Mouse (Mus musculus) midbrain, embryonic 12.5 days (tissue): ENCODE measurements around the gene Frs2. TPM values are rescaled to one million over a fixed set of nuclear protein-coding genes. Genes with fewer than 3 reads are reported as not detected.
A peak's percentile ranks its signal among the peaks of the same experiment; 100 is the strongest.

Experiments
- ATAC-seq: fragments of 200-750 bp; cut with Nextera tagmentation; 2 replicates; pipeline ENCODE4 v1.8.0; 2017; ENCODE audit warnings: low read depth, moderate TSS enrichment, moderate library complexity; ENCODE audit not compliant: low FRiP score
- H3K27ac ChIP-seq: fragments of 300-500 bp; sonication (generic); replicated peaks from 2 replicates; pipeline ENCODE4 v1.5.1; 2016; ENCODE audit warnings: mild to moderate bottlenecking
- H3K27me3 ChIP-seq: fragments of 300-500 bp; sonication (generic); 2 replicates; pipeline ENCODE4 v1.6.1; 2016; ENCODE audit warnings: mild to moderate bottlenecking
- H3K36me3 ChIP-seq: fragments of 300-500 bp; sonication (generic); 2 replicates; pipeline ENCODE4 v1.6.1; 2016
- H3K4me1 ChIP-seq: fragments of 300-500 bp; sonication (generic); 2 replicates; pipeline ENCODE4 v1.6.1; 2016
- H3K4me2 ChIP-seq: fragments of 300-500 bp; sonication (generic); replicated peaks from 2 replicates; pipeline ENCODE4 v1.6.1; 2016; ENCODE audit warnings: mild to moderate bottlenecking, moderate library complexity
- H3K4me3 ChIP-seq: fragments of 300-500 bp; sonication (generic); 2 replicates; pipeline ENCODE4 v1.5.1; 2016; ENCODE audit warnings: mild to moderate bottlenecking
- H3K9ac ChIP-seq: fragments of 300-500 bp; sonication (generic); replicated peaks from 2 replicates; pipeline ENCODE4 v1.6.1; 2016; ENCODE audit warnings: mild to moderate bottlenecking, moderate library complexity
- H3K9me3 ChIP-seq: fragments of 300-500 bp; sonication (generic); 2 replicates; pipeline ENCODE4 v1.6.1; 2016; ENCODE audit warnings: mild to moderate bottlenecking
- WGBS: fragments of 180-500 bp; shearing (Covaris S2); methylation state at CpG from one replicate; pipeline ENCODE4 v1.1.7; 2016; 5-methylcytosine and 5-hydroxymethylcytosine counted together
- polyA plus RNA-seq: library from polyadenylated mRNA; unstranded; fragments of >200 nt; fragmentation: Nextera tagmentation; extraction: Ambion mirVana; gene quantifications from 2 replicates; pipeline ENCODE4 v1.2.1, GENCODE M21; 2016

Frs2 gene
- polyA plus RNA-seq, 1 experiment from 2014 or later, result 23.2 TPM

- Histone ChIP-seq H3K9ac (no peak overlapping the region), H3K27ac (no peak overlapping the region), H3K4me1 (no peaks in the 10 kb centered on the region), H3K9me3 (no peaks in the 10 kb centered on the region), H3K27me3 (no peaks in the 10 kb centered on the region), H3K4me2 (no peak overlapping the region), H3K4me3 (no peak overlapping the region), H3K36me3 (no peaks in the 10 kb centered on the region)
- ATAC-seq, result no peak
- WGBS, result 92% methylated on average over 11 of the region's 11 CpGs
Observed at GRCm38 (mm10) chr10:117166785-117167425, 18.6 kb upstream of the Frs2 start.

- Histone ChIP-seq H3K4me1 (no peaks in the 10 kb centered on the region), H3K27ac (no peak overlapping the region), H3K9ac (no peak overlapping the region), H3K36me3 (no peaks in the 10 kb centered on the region), H3K4me2 (no peak overlapping the region), H3K27me3 (no peaks in the 10 kb centered on the region), H3K9me3 (no peaks in the 10 kb centered on the region), H3K4me3 (no peak overlapping the region)
- 74% methylated on average over 11 of the region's 11 CpGs for WGBS
- ATAC-seq, result no peak
Observed at GRCm38 (mm10) chr10:117162662-117163061, 14.3 kb upstream of the Frs2 start.

GRCm38 (mm10) chr10:117160099-117160498 is 11.8 kb upstream of the Frs2 start:
- H3K36me3 ChIP-seq, result no peaks in the 10 kb centered on the region
- no peak overlapping the region for H3K27ac ChIP-seq
- no peaks in the 10 kb centered on the region for H3K27me3 ChIP-seq
- no peak for ATAC-seq
- H3K4me2 ChIP-seq, result no peak overlapping the region
- H3K4me1 ChIP-seq, result no peaks in the 10 kb centered on the region
- H3K9ac ChIP-seq, result no peak overlapping the region
- 85% methylated on average over 11 of the region's 11 CpGs for WGBS
- H3K4me3 ChIP-seq, result no peak overlapping the region
- no peaks in the 10 kb centered on the region for H3K9me3 ChIP-seq

GRCm38 (mm10) chr10:117152247-117152646 is 3.9 kb upstream of the Frs2 start:
- Histone ChIP-seq H3K27me3 (peaks cover 14% of the 10 kb centered on the region), H3K9me3 (no peaks in the 10 kb centered on the region), H3K36me3 (no peaks in the 10 kb centered on the region), H3K9ac (no peak overlapping the region), H3K27ac (peak overlapping the region; percentile 39; the same call in 1 of the 2 replicates), H3K4me2 (no peak overlapping the region), H3K4me1 (peaks cover 24% of the 10 kb centered on the region), H3K4me3 (no peak overlapping the region)
- no peak for ATAC-seq
- WGBS, result 4% methylated on average over 7 of the region's 7 CpGs

GRCm38 (mm10) chr10:117151676-117152075 is 3.3 kb upstream of the Frs2 start:
- H3K4me3 ChIP-seq, result no peak overlapping the region
- peaks cover 14% of the 10 kb centered on the region for H3K27me3 ChIP-seq
- no peak overlapping the region for H3K27ac ChIP-seq
- WGBS, result 38% methylated on average over 4 of the region's 4 CpGs
- no peak for ATAC-seq
- H3K9ac ChIP-seq, result no peak overlapping the region
- no peaks in the 10 kb centered on the region for H3K9me3 ChIP-seq
- H3K4me2 ChIP-seq, result no peak overlapping the region
- peaks cover 29% of the 10 kb centered on the region for H3K4me1 ChIP-seq
- no peaks in the 10 kb centered on the region for H3K36me3 ChIP-seq

GRCm38 (mm10) chr10:117151241-117151640 is 2.9 kb upstream of the Frs2 start:
- peak overlapping the region; percentile 23; the same call in 1 of the 2 replicates for H3K4me2 ChIP-seq
- H3K27ac ChIP-seq, result no peak overlapping the region
- H3K27me3 ChIP-seq, result peaks cover 14% of the 10 kb centered on the region
- no peak for ATAC-seq
- no peak overlapping the region for H3K4me3 ChIP-seq
- WGBS, result 5% methylated on average over 11 of the region's 11 CpGs
- H3K9me3 ChIP-seq, result no peaks in the 10 kb centered on the region
- no peak overlapping the region for H3K9ac ChIP-seq
- H3K4me1 ChIP-seq, result peaks cover 33% of the 10 kb centered on the region
- H3K36me3 ChIP-seq, result no peaks in the 10 kb centered on the region

GRCm38 (mm10) chr10:117150764-117151163 is 2.4 kb upstream of the Frs2 start:
- peaks cover 34% of the 10 kb centered on the region for H3K4me1 ChIP-seq
- H3K27ac ChIP-seq, result no peak overlapping the region
- no peak for ATAC-seq
- H3K4me3 ChIP-seq, result no peak overlapping the region
- no peak overlapping the region for H3K9ac ChIP-seq
- WGBS, result 16% methylated on average over 10 of the region's 10 CpGs
- no peaks in the 10 kb centered on the region for H3K36me3 ChIP-seq
- H3K4me2 ChIP-seq, result peak overlapping the region; percentile 56; the same call in 1 of the 2 replicates
- no peaks in the 10 kb centered on the region for H3K9me3 ChIP-seq
- H3K27me3 ChIP-seq, result peaks cover 14% of the 10 kb centered on the region

- WGBS, result 2% methylated on average over 23 of the region's 23 CpGs
- peaks cover 34% of the 10 kb centered on the region for H3K4me1 ChIP-seq
- no peak for ATAC-seq
- no peaks in the 10 kb centered on the region for H3K9me3 ChIP-seq
- peaks cover 14% of the 10 kb centered on the region for H3K27me3 ChIP-seq
- H3K4me2 ChIP-seq, result peak overlapping the region; percentile 56
- H3K27ac ChIP-seq, result no peak overlapping the region
- H3K36me3 ChIP-seq, result no peaks in the 10 kb centered on the region
- no peak overlapping the region for H3K9ac ChIP-seq
- H3K4me3 ChIP-seq, result peak overlapping the region; percentile 31
Observed at GRCm38 (mm10) chr10:117149942-117150617, 1.7 kb upstream of the Frs2 start.

GRCm38 (mm10) chr10:117149241-117149640 is 907 bp upstream of the Frs2 start:
- Histone ChIP-seq H3K27ac (0 out of 2 replicates have a peak overlapping the region, but pooled peaks have one; percentile 22), H3K4me1 (peaks cover 36% of the 10 kb centered on the region), H3K4me3 (peak overlapping the region; percentile 99), H3K4me2 (peak overlapping the region; percentile 79), H3K27me3 (peaks cover 14% of the 10 kb centered on the region), H3K9ac (0 out of 2 replicates have a peak overlapping the region, but pooled peaks have one; percentile 97), H3K9me3 (no peaks in the 10 kb centered on the region), H3K36me3 (no peaks in the 10 kb centered on the region)
- WGBS, result 12% methylated on average over 7 of the region's 7 CpGs
- ATAC-seq, result no peak

GRCm38 (mm10) chr10:117147463-117148360 is 622 bp downstream of the Frs2 start:
- no peak; the same call in 1 of the 2 replicates for ATAC-seq
- Histone ChIP-seq H3K27me3 (peaks cover 14% of the 10 kb centered on the region), H3K9ac (peak overlapping the region; percentile 97), H3K9me3 (no peaks in the 10 kb centered on the region), H3K27ac (peak overlapping the region; percentile 93), H3K4me1 (peaks cover 36% of the 10 kb centered on the region), H3K36me3 (no peaks in the 10 kb centered on the region), H3K4me3 (peak overlapping the region; percentile 99), H3K4me2 (peak overlapping the region; percentile 79)
- under 1% methylated on average over 59 of the region's 72 CpGs for WGBS

GRCm38 (mm10) chr10:117146421-117146820 is 1.9 kb downstream of the Frs2 start:
- Histone ChIP-seq H3K4me2 (0 out of 2 replicates have a peak overlapping the region, but pooled peaks have one; percentile 79), H3K36me3 (no peaks in the 10 kb centered on the region), H3K9me3 (no peaks in the 10 kb centered on the region), H3K4me3 (no peak overlapping the region), H3K9ac (no peak overlapping the region), H3K4me1 (peaks cover 31% of the 10 kb centered on the region), H3K27ac (no peak overlapping the region), H3K27me3 (peaks cover 14% of the 10 kb centered on the region)
- ATAC-seq, result no peak
- WGBS, result 80% methylated on average over 9 of the region's 9 CpGs
